Mouse (Mus musculus) stomach, embryonic 16.5 days (tissue): ENCODE measurements around the gene Itga10. TPM values are rescaled to one million over a fixed set of nuclear protein-coding genes. Genes with fewer than 3 reads are reported as not detected.
"Not testable (repeated sequence)": the region's sequence is repeated elsewhere in the genome, so short reads cannot be mapped to it uniquely, and the experiment has no call there.

Source experiments
- ATAC-seq: fragments of 200-750 bp; cut with Nextera tagmentation; 2 replicates; pipeline ENCODE4 v1.8.0; 2017; ENCODE audit warnings: moderate number of reproducible peaks, moderate TSS enrichment; ENCODE audit not compliant: insufficient read depth, low FRiP score
- H3K27ac ChIP-seq: fragments of 300-500 bp; sonication (generic); 2 replicates; pipeline ENCODE4 v1.5.1; 2014; ENCODE audit warnings: low read length
- H3K27me3 ChIP-seq: fragments of 300-500 bp; sonication (generic); 2 replicates; pipeline ENCODE4 v1.6.1; 2014; ENCODE audit warnings: low read length, control low read depth, mixed read lengths; ENCODE audit not compliant: control insufficient read depth, insufficient read depth
- H3K36me3 ChIP-seq: fragments of 300-500 bp; sonication (generic); 2 replicates; pipeline ENCODE4 v1.6.1; 2014; ENCODE audit warnings: low read length; ENCODE audit not compliant: control insufficient read depth, insufficient read depth
- H3K4me1 ChIP-seq: fragments of 300-500 bp; sonication (generic); 2 replicates; pipeline ENCODE4 v1.6.1; 2014; ENCODE audit warnings: low read length, control low read depth, mixed read lengths; ENCODE audit not compliant: control insufficient read depth, insufficient read depth
- H3K4me2 ChIP-seq: fragments of 300-500 bp; sonication (generic); 2 replicates; pipeline ENCODE4 v1.6.1; 2014; ENCODE audit warnings: low read depth, low read length, mixed read lengths
- H3K4me3 ChIP-seq: fragments of 300-500 bp; sonication (generic); replicated peaks from 2 replicates; pipeline ENCODE4 v1.5.1; 2014; ENCODE audit warnings: mild to moderate bottlenecking, low read length
- H3K9ac ChIP-seq: fragments of 300-500 bp; sonication (generic); 2 replicates; pipeline ENCODE4 v1.6.1; 2014; ENCODE audit warnings: low read length
- H3K9me3 ChIP-seq: fragments of 300-500 bp; sonication (generic); replicated peaks from 2 replicates; pipeline ENCODE4 v1.6.1; 2016; ENCODE audit warnings: low read length, control low read depth; ENCODE audit not compliant: control insufficient read depth
- WGBS: fragments of 180-500 bp; shearing (Covaris S2); extraction: QIAGEN DNeasy Blood & Tissue Kit; methylation state at CpG from one replicate; pipeline ENCODE4 v1.1.7; 2014; 5-methylcytosine and 5-hydroxymethylcytosine counted together
- polyA plus RNA-seq: library from polyadenylated mRNA; unstranded; fragments of >200 nt; fragmentation: Nextera tagmentation; extraction: Ambion mirVana; gene quantifications from 2 replicates; pipeline ENCODE4 v1.2.1, GENCODE M21; 2015

Itga10 gene
- polyA plus RNA-seq, 1 experiment from 2014 or later, result 0.85 TPM

GRCm38 (mm10) chr3:96660901-96661300 lies 15.5 kb downstream of the Itga10 start:
- Histone ChIP-seq H3K27me3 (no peaks in the 10 kb centered on the region), H3K4me1 (peaks cover 7% of the 10 kb centered on the region), H3K9me3 (no peaks in the 10 kb centered on the region), H3K36me3 (no peaks in the 10 kb centered on the region), H3K27ac (no peak overlapping the region), H3K4me2 (no peak overlapping the region), H3K4me3 (no peak overlapping the region), H3K9ac (no peak overlapping the region)
- ATAC-seq, result no peak
- WGBS, result 79% methylated on average over 2 of the region's 2 CpGs

- H3K9ac ChIP-seq, result no peak overlapping the region
- H3K4me1 ChIP-seq, result peaks cover 7% of the 10 kb centered on the region
- no peak for ATAC-seq
- H3K36me3 ChIP-seq, result no peaks in the 10 kb centered on the region
- H3K9me3 ChIP-seq, result no peaks in the 10 kb centered on the region
- H3K27me3 ChIP-seq, result no peaks in the 10 kb centered on the region
- WGBS, result 44% methylated on average over 8 of the region's 8 CpGs
- H3K4me2 ChIP-seq, result peak overlapping the region; percentile 70; the same call in 1 of the 2 replicates
- no peak overlapping the region for H3K4me3 ChIP-seq
- peak overlapping the region; percentile 80 for H3K27ac ChIP-seq
These were observed 17.4 kb downstream of the Itga10 start for GRCm38 (mm10) chr3:96662731-96663316.

- 5% methylated on average over 17 of the region's 18 CpGs for WGBS
- Histone ChIP-seq H3K4me3 (peak overlapping the region; percentile 41), H3K9ac (peak overlapping the region; percentile 58), H3K27ac (peak overlapping the region; percentile 80), H3K4me1 (peaks cover 7% of the 10 kb centered on the region), H3K27me3 (no peaks in the 10 kb centered on the region), H3K4me2 (peak overlapping the region; percentile 70), H3K9me3 (no peaks in the 10 kb centered on the region), H3K36me3 (no peaks in the 10 kb centered on the region)
- ATAC-seq, result peak; percentile 89
These were observed 18.3 kb downstream of the Itga10 start for GRCm38 (mm10) chr3:96663432-96664239.

GRCm38 (mm10) chr3:96665732-96666363 lies 20.5 kb downstream of the Itga10 start:
- ATAC-seq, H3K27ac ChIP-seq, H3K27me3 ChIP-seq, H3K36me3 ChIP-seq, H3K4me2 ChIP-seq, H3K4me3 ChIP-seq, H3K9me3 ChIP-seq, H3K9ac ChIP-seq: not testable (repeated sequence)
- peaks cover 12% of the 10 kb centered on the region for H3K4me1 ChIP-seq
- WGBS, result 90% methylated on average over 7 of the region's 7 CpGs

GRCm38 (mm10) chr3:96666916-96667315 lies 21.5 kb downstream of the Itga10 start:
- Histone ChIP-seq H3K9me3 (no peaks in the 10 kb centered on the region), H3K9ac (no peak overlapping the region), H3K27me3 (no peaks in the 10 kb centered on the region), H3K4me1 (peaks cover 12% of the 10 kb centered on the region), H3K36me3 (no peaks in the 10 kb centered on the region), H3K27ac (no peak overlapping the region), H3K4me2 (no peak overlapping the region), H3K4me3 (no peak overlapping the region)
- 93% methylated on average over 5 of the region's 5 CpGs for WGBS
- no peak for ATAC-seq

- no peaks in the 10 kb centered on the region for H3K36me3 ChIP-seq
- ATAC-seq, result no peak
- no peaks in the 10 kb centered on the region for H3K27me3 ChIP-seq
- no peak overlapping the region for H3K9ac ChIP-seq
- no peak overlapping the region for H3K27ac ChIP-seq
- no peaks in the 10 kb centered on the region for H3K9me3 ChIP-seq
- H3K4me3 ChIP-seq, result no peak overlapping the region
- peaks cover 12% of the 10 kb centered on the region for H3K4me1 ChIP-seq
- H3K4me2 ChIP-seq, result no peak overlapping the region
- 35% methylated on average over 1 of the region's 1 CpGs for WGBS
These were observed 21.9 kb downstream of the Itga10 start for GRCm38 (mm10) chr3:96667316-96667715.

- Histone ChIP-seq H3K9me3 (no peaks in the 10 kb centered on the region), H3K36me3 (no peaks in the 10 kb centered on the region), H3K4me2 (no peak overlapping the region), H3K27ac (no peak overlapping the region), H3K4me1 (peaks cover 12% of the 10 kb centered on the region), H3K27me3 (no peaks in the 10 kb centered on the region), H3K9ac (no peak overlapping the region), H3K4me3 (no peak overlapping the region)
- no peak for ATAC-seq
- WGBS, result 93% methylated on average over 5 of the region's 5 CpGs
These were observed 23.2 kb downstream of the Itga10 start for GRCm38 (mm10) chr3:96668424-96669067.

- Histone ChIP-seq H3K36me3 (no peaks in the 10 kb centered on the region), H3K4me3 (peak within 1 kb of the TSS; percentile 48), H3K27me3 (no peaks in the 10 kb centered on the region), H3K4me2 (peak within 1 kb of the TSS; percentile 82), H3K27ac (no peak within 1 kb of the TSS), H3K4me1 (peaks cover 8% of the 10 kb centered on the region; the same call in 1 of the 2 replicates), H3K9me3 (no peaks in the 10 kb centered on the region), H3K9ac (peak within 1 kb of the TSS; percentile 56; the same call in 1 of the 2 replicates)
- 4% methylated on average over 35 of the region's 35 CpGs for WGBS
- ATAC-seq, result peak; percentile 93
These were observed 24.5 kb downstream of the Itga10 start, which contains the start of gene Ankrd35 for GRCm38 (mm10) chr3:96669727-96670468. Ankrd35 (plus strand) TSS chr3:96670131.
